Mouse (Mus musculus) heart, postnatal 0 days (tissue): ENCODE measurements around the gene Prkab2. TPM values are rescaled to one million over a fixed set of nuclear protein-coding genes. Genes with fewer than 3 reads are reported as not detected.
A peak's percentile ranks its signal among the peaks of the same experiment; 100 is the strongest.

ENCODE experiments used
- ATAC-seq: fragments of 200-750 bp; cut with Nextera tagmentation; 2 replicates; pipeline ENCODE4 v1.8.0; 2017; ENCODE audit warnings: low read depth, moderate number of reproducible peaks, moderate library complexity; ENCODE audit not compliant: insufficient read depth
- DNase-seq: peaks from one replicate; pipeline ENCODE4 v3.0.0-alpha.2; 2016; ENCODE audit warnings: low spot score
- H3K27ac ChIP-seq: fragments of 300-500 bp; sonication (generic); 2 replicates; pipeline ENCODE4 v1.5.1; 2014; ENCODE audit warnings: low read depth, mild to moderate bottlenecking
- H3K27me3 ChIP-seq: fragments of 300-500 bp; sonication (generic); 2 replicates; pipeline ENCODE4 v1.6.1; 2014; ENCODE audit warnings: low read length, mixed read lengths; ENCODE audit not compliant: control insufficient read depth, insufficient read depth
- H3K36me3 ChIP-seq: fragments of 300-500 bp; sonication (generic); replicated peaks from 2 replicates; pipeline ENCODE4 v1.6.1; 2014; ENCODE audit warnings: low read length, mixed read lengths; ENCODE audit not compliant: control insufficient read depth, insufficient read depth
- H3K4me1 ChIP-seq: fragments of 300-500 bp; sonication (generic); 2 replicates; pipeline ENCODE4 v1.6.1; 2014; ENCODE audit warnings: antibody characterized with exemption; ENCODE audit not compliant: control insufficient read depth, insufficient read depth
- H3K4me2 ChIP-seq: fragments of 300-500 bp; sonication (generic); 2 replicates; pipeline ENCODE4 v1.6.1; 2014; ENCODE audit warnings: low read depth, mild to moderate bottlenecking, low read length, moderate library complexity
- H3K4me3 ChIP-seq: fragments of 300-500 bp; sonication (generic); 2 replicates; pipeline ENCODE4 v1.5.1; 2014; ENCODE audit warnings: low read depth, low read length
- H3K9ac ChIP-seq: fragments of 300-500 bp; sonication (generic); replicated peaks from 2 replicates; pipeline ENCODE4 v1.6.1; 2014; ENCODE audit warnings: low read depth, low read length, mixed read lengths
- H3K9me3 ChIP-seq: fragments of 300-500 bp; sonication (generic); replicated peaks from 2 replicates; pipeline ENCODE4 v1.6.1; 2016; ENCODE audit warnings: low read length; ENCODE audit not compliant: control insufficient read depth
- CTCF ChIP-seq: IDR thresholded peaks from 2 replicates; pipeline ENCODE4 v1.5.1; 2016; ENCODE audit warnings: antibody characterized with exemption, control low read depth, low read depth
- EP300 ChIP-seq: IDR thresholded peaks from 2 replicates; pipeline ENCODE4 v1.6.1; 2016; ENCODE audit warnings: antibody characterized with exemption, low read depth
- WGBS: fragments of 180-500 bp; shearing (Covaris S2); extraction: QIAGEN DNeasy Blood & Tissue Kit; methylation state at CpG from one replicate; pipeline ENCODE4 v1.1.7; 2014; 5-methylcytosine and 5-hydroxymethylcytosine counted together
- polyA plus RNA-seq: library from polyadenylated mRNA; unstranded; fragments of >200 nt; fragmentation: Nextera tagmentation; extraction: Ambion mirVana; gene quantifications from 2 replicates; pipeline ENCODE4 v1.2.1, GENCODE M21; 2015
- total RNA-seq: library from RNA; depleted of rRNA; stranded (reverse); fragments of >200 nt; gene quantifications from 2 replicates; pipeline ENCODE4 v1.2.3, GENCODE M21; 2014; ENCODE audit warnings: low replicate concordance; rRNA removed

Prkab2 gene
- total RNA-seq (12.4 and 17.4 TPM in 2 replicates), polyA plus RNA-seq (9.3 and 10.5 TPM in 2 replicates)

DNA sequence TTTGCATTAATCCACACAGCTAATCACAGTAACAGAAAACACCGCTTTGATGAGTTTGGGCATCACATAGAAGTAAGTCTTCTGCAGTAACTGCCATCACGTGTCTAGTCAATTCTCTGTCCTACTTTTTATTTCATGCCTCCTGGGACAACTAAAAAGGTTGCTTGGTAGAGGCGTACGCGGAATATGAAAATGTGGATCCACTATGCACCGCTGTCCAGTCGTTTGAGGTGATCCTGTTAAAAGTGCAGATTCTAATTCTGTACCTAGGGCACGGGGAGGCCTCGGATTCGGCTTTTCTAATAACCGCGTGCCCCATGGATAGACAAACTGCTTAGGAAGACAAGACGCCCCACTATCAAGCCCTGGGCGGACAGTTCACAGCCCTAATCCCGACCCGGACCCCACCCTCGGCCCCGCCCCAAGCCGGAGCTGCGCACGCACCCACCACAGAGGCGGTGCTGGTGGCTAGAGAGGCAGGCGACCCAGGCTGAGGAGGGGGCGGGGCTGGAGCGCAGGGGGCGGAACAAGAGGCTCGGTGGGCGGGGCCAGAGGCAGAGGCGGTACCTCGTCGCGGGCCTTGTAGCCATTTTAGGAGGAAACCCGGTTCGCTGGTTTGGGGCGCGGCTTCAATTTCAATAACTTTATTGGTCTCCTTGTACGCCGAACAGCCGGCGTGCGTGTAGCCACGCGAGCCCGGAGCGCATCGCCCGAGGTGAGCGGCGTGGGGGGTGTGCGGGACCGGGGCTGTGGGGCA, at the start of gene Prkab2:
Prkab2 (plus strand) TSS at position 539 of the 757 bp plus-strand sequence.
- 3% methylated on average over 51 of the region's 51 CpGs for WGBS
- no peaks in the 10 kb centered on the region for H3K27me3 ChIP-seq
- peak within 1 kb of the TSS; percentile 72 for H3K9ac ChIP-seq
- H3K4me2 ChIP-seq = peak within 1 kb of the TSS; percentile 88
- H3K27ac ChIP-seq = peak within 1 kb of the TSS; percentile 60
- peak within 1 kb of the TSS; percentile 66 for H3K4me3 ChIP-seq
- ATAC-seq (peak; percentile 97), DNase-seq (peak; percentile 98)
- 0 out of 2 replicates have a peak, but pooled peaks cover 8% of the 10 kb centered on the region for H3K36me3 ChIP-seq
- TF ChIP-seq CTCF (no peak), EP300 (peak; percentile 76; the same call in 1 of the 2 replicates)
- peaks cover 13% of the 10 kb centered on the region for H3K4me1 ChIP-seq
- no peaks in the 10 kb centered on the region; the same call in 1 of the 2 replicates for H3K9me3 ChIP-seq

- 4% methylated on average over 20 of the region's 20 CpGs for WGBS
- TF ChIP-seq CTCF (peak; percentile 36), EP300 (no peak)
- peak; percentile 12; the same call in 1 of the 2 replicates for ATAC-seq
Observed at GRCm38 (mm10) chr3:97609201-97609844, 48.7 kb upstream of the Prkab2 start.

GRCm38 (mm10) chr3:97609845-97610410, 48.1 kb upstream of the Prkab2 start, which contains the start of gene Chd1l:
TSS of gene Chd1l (minus strand) at chr3:97610203.
- Histone ChIP-seq H3K4me1 (peaks cover 3% of the 10 kb centered on the region; the same call in 1 of the 2 replicates), H3K27me3 (no peaks in the 10 kb centered on the region), H3K27ac (peak within 1 kb of the TSS; percentile 87), H3K9ac (peak within 1 kb of the TSS; percentile 74), H3K4me3 (peak within 1 kb of the TSS; percentile 85), H3K4me2 (peak within 1 kb of the TSS; percentile 92), H3K36me3 (no peaks in the 10 kb centered on the region), H3K9me3 (no peaks in the 10 kb centered on the region)
- TF ChIP-seq CTCF (peak; percentile 88), EP300 (no peak)
- under 1% methylated on average over 53 of the region's 56 CpGs for WGBS
- peak; percentile 92 for DNase-seq
- peak; percentile 93 for ATAC-seq

More at GRCm38 (mm10) chr3:97609201-97609844, 48.7 kb upstream of the Prkab2 start:
- Histone ChIP-seq H3K27ac (peak overlapping the region; percentile 87), H3K4me2 (peak overlapping the region; percentile 92), H3K9me3 (no peaks in the 10 kb centered on the region), H3K36me3 (no peaks in the 10 kb centered on the region), H3K9ac (peak overlapping the region; percentile 74), H3K4me3 (peak overlapping the region; percentile 85), H3K4me1 (peaks cover 3% of the 10 kb centered on the region; the same call in 1 of the 2 replicates), H3K27me3 (no peaks in the 10 kb centered on the region)
- DNase-seq = peak; percentile 10

DNA sequence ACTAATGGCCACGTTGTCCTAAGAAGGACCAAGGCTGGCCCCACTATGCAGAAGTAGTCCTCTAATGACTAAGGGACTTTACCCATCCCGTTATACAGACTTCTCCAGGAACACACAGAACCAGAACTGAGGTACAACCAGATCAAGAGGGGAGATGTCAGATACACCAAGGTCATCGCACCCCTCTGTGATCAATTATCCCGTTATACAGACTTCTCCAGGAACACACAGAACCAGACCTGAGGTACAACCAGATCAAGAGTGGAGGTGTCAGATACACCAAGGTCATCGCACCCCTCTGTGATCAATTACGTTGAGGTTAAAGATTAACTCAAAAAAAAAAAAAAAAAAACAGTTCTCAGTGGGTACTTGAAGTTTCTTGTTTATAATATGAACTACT, 47.0 kb upstream of the Prkab2 start:
- H3K36me3 ChIP-seq = no peaks in the 10 kb centered on the region
- DNase-seq = no peak
- TF ChIP-seq CTCF = no peak
- TF ChIP-seq EP300 = no peak
- H3K9ac ChIP-seq = no peak overlapping the region
- ATAC-seq = no peak
- peaks cover 3% of the 10 kb centered on the region; the same call in 1 of the 2 replicates for H3K4me1 ChIP-seq
- no peaks in the 10 kb centered on the region for H3K9me3 ChIP-seq
- WGBS = 90% methylated on average over 6 of the region's 6 CpGs
- H3K4me2 ChIP-seq = no peak overlapping the region
- no peaks in the 10 kb centered on the region for H3K27me3 ChIP-seq
- no peak overlapping the region for H3K4me3 ChIP-seq
- H3K27ac ChIP-seq = no peak overlapping the region

DNA sequence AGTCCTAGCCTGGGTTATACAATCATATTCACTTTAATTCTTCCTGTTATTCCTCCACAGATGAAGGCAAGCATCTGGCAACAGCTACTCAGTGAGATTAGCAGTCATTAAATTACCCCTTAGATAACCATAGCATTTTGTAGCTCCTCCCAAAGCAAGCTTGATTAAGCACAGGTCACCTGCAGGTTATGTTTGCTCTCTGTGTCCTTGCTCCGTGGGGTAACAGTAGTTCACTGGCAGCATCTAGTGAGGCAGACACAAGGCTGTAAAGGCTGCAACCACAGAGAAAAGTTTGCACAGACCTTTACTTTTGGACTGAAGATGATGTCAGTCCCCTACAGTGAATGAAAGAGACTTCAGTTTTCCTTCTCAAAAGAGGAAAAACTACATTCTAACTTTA, 42.8 kb upstream of the Prkab2 start:
- DNase-seq (no peak), ATAC-seq (no peak)
- Histone ChIP-seq H3K9ac (no peak overlapping the region), H3K4me2 (no peak overlapping the region), H3K9me3 (no peaks in the 10 kb centered on the region), H3K4me1 (peaks cover 8% of the 10 kb centered on the region; the same call in 1 of the 2 replicates), H3K36me3 (no peaks in the 10 kb centered on the region), H3K27me3 (no peaks in the 10 kb centered on the region), H3K27ac (no peak overlapping the region), H3K4me3 (no peak overlapping the region)
- TF ChIP-seq EP300 (no peak), CTCF (no peak)
- 16% methylated on average over 1 of the region's 1 CpGs for WGBS
